Mouse (Mus musculus) CD4-positive, CD25-positive, alpha-beta regulatory T cell, adult 2 months (primary cell): ENCODE measurements around the gene Klhl26.

Experiments used
- DNase-seq: peaks from one replicate; pipeline ENCODE4 v3.0.0-alpha.2; 2012; ENCODE audit warnings: low read depth, low spot score

Klhl26 gene

DNA sequence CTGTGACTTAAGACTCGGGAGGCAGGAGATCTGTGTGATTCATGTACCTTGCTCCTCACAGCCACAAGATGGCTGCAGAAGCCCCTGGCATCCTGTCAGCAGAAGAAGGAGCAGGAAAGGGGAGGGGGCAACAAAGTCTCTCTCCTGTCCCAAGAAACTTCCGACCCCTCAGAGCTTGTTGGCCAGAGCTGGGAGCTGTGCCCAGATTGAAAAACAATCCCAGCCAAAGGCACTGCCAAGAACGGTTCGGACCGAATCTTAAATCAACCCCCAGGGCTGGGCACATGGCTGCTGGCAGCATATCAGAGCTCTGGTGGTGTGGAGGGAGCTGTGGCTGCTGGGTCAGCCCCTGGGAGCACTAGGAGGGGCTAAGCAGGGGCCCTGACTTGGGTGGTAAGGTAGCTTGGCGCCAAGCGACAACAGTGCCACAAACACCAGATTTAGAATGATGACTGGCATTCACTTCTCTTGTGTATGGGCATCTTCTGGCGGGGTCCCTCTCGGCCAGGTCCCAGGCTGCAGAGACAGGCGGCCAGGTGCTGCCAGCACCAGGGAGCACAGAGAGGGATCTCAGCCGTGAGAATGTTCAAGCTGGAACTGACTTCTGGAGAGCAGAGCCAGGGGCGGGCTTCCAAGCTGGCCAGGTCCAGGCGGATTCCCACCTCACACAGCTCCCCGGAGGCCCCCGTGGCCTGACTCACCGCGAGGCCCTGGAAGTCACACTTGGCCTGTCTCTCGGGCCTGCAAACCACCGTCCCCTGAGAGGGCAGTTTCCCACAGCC lies 28.9 kb downstream of the Klhl26 start:
- DNase-seq, result no peak

DNA sequence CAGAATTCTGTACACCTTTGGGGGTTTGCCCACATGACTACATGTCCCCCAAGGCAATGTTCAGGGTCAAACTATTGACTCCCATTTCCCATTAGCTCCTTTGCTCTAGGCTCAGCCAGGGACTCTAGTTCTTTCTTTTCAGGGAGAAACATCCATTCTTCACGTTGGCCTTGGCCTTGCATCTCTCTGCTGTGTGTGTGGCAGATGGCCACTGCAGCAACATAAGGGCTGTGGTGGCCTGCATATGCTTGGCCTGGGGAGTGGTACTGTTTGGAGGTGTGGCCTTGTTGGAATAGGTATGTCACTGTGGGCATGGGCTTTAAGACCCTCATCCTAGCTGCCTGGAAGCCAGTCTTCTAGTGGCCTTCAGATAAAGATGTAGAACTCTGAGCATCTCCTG lies 30.8 kb downstream of the Klhl26 start:
- DNase-seq, result no peak

- no peak for DNase-seq
Measured at GRCm38 (mm10) chr8:70443326-70443725, 33.4 kb downstream of the Klhl26 start.

- DNase-seq, result no peak
Measured at GRCm38 (mm10) chr8:70441565-70441964, 35.2 kb downstream of the Klhl26 start.

DNA sequence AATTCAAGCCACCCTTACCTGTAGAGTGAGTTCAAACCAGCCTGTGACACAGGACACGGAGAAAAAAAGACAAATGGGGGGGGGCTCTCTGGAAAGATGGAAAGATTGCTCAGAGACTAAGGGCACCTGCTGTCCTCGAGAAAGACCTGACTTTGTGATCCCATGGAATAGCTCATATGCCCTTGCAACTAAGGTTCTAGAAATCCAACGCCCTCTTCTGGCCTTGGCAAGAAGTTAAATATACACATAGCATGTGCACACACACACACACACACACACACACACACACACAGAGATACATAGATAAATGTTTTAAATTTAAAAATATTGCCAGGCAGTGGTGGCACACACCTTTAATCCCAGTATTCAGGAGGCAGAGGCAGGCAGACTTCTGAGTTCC lies 36.5 kb downstream of the Klhl26 start:
- peak; percentile 39 for DNase-seq

- no peak for DNase-seq
Measured at GRCm38 (mm10) chr8:70439848-70440179, 37.0 kb downstream of the Klhl26 start.

DNA sequence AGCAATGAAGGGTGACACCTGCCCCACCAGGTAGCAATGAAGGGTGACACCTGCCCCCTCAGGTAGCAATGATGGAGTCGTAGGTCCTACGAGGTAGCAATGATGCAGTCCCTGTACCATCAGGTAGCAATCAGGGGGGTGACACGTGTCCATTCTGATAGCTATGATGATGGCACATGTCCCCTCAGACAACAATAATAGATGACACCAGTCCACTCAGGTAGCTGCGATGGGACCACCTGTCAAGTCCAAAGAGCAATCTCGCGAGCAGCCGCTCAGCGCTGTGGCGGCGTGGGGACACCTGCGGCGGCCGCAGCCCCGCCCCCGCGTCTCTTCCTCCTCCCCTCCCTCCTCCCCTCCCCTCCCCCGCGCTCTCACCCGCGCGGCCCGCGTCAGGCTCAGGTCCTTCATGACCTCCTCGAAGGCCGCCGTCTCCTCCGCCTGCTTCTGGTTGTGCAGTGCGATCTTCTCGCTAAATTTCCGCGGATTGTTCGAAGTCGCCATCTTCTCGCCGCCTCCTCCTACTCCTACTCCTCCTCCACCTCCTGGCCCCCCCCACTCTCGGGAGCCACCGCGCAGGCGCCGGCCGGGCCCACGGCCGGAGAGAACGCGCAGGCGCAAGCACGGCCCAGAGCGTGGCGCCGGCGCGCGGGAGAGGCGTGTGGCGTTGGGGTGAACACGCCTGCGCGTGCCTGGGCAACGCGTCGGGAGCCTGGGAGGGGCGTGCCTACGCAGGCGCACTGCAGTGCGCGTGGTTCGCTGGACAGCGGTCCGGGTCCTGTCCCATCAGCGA lies 37.5 kb downstream of the Klhl26 start, which contains the start of gene Crtc1:
Gene Crtc1 (minus strand): TSS at position 525 of the 793 bp plus-strand sequence.
- peak; percentile 99 for DNase-seq

- DNase-seq, result no peak
Measured at GRCm38 (mm10) chr8:70438423-70438822, 38.3 kb downstream of the Klhl26 start.

- no peak for DNase-seq
Measured at GRCm38 (mm10) chr8:70435156-70435555, 41.6 kb downstream of the Klhl26 start.

- no peak for DNase-seq
Measured at GRCm38 (mm10) chr8:70432991-70433536, 43.7 kb downstream of the Klhl26 start.

GRCm38 (mm10) chr8:70431213-70431612 lies 45.6 kb downstream of the Klhl26 start:
- no peak for DNase-seq

DNA sequence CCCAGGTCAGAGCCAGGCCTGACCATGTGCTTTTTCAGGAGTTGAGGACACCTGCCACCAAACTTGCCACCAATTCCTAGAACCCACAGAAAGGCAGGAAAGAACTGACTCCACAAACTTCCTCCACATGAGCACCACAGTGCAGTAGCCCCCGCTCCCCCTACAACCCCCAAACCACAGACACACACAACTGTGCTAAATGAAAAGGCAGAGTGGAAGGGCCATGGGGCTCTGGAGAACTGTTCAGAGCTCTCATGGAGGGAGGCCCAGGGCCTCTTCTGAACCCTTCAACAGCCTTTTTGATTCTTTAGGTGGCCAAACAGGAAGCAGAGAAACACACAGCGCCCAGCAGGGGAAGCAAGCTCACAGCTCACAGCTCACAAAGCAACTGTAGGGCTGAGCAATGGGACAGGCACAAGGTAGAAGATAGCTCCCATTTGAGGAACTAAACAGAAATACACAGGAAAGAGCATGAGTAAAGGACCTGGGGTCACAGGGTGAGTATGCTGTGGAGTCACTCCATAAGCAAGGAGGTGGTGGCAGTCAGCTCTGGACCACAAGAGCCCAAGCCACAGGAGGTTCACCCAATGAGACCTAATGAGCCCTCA lies 50.4 kb downstream of the Klhl26 start:
- peak; percentile 23 for DNase-seq

DNA sequence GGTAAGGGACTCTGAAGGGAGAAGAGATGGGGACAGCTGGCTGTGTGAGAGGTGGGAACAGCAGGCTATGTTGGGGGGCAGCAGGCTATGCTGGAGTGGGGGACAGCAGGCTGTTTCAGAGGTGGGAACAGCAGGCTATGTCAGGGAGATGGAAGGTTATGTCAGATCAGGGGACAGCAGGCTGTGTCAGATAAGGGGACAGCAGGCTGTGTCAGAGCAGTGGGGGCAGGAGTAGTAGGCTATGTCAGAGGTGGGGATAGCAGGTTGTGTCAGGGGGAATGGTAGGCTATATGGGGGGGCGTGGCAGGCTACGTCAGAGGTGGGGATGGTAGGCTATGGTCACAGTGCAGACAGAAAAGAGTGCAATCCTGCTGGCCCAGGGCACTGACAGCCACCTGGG lies 54.0 kb downstream of the Klhl26 start:
- DNase-seq, result no peak

DNA sequence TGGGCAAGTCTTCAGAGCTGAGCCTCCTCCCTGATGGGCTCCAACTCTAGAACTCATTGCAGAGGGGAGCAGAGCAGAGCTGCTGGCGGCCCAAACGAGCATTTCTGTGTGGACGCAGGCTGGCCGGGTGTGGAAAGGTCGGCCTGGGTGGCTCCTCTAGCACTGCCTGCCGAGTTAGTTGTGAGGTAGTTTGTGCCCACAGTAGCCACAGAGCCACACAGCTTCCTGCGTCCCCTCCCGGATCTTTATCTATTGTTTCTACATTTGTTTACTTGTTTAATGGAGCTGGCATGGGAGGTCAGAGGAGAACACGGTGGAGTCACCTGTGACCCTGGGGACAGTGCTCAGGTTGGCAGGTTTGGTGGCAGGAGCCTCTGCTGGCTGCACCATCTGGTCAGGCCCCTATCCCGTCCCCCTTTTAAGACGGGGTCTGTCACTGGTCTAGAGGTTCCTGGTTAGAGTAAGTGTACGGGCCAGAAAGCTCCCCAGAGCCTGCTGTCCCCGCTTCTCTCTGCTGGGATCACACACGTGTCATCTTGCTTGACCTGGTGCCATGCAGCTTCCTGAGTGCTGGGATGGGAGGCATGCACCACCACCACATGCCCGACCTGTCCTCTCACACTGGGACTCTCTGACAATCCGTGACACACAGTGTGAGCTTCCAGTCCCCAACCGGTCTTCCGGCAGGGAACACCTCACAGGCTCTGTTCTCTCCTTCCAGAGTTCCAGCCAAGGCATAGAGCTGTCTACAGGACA lies 55.2 kb downstream of the Klhl26 start:
- no peak for DNase-seq

DNA sequence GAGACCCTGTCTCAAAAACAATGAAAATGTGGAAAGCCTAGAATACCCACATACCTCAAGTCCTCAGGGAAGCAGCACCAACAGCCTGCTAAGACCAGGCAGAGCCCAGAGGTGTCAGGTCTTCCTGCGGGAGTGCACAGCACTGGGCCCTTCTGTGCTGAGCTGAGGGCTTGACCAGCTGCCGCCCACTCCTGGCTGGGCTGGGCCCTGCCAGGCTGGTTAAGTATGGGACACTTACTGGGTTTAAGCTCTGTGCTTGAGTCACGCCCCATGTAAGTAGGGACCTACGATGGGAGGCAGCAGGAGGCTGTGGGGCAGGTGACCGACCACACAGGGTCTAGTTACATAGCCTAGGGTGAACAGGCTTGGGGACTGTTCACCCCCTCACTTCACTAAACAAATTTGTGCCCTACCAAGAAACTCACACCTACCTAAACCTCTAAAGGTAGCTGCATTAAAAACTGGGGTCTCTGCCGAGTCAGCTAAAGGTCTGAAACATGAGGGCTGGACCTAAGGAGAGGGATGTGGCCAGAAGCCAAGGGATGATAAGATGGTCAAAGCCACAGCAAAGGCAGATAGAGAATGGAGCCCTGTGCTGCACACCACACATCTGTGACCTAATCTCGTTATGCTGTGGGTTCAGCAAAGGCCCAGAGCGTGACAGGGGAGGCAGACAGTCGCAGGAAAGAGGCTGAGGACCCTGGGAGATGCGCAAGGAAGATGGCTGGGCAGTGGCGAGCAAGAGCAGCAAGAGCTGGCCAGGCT lies 56.7 kb downstream of the Klhl26 start:
- DNase-seq, result no peak

GRCm38 (mm10) chr8:70418954-70419353 lies 57.8 kb downstream of the Klhl26 start:
- DNase-seq, result no peak

DNA sequence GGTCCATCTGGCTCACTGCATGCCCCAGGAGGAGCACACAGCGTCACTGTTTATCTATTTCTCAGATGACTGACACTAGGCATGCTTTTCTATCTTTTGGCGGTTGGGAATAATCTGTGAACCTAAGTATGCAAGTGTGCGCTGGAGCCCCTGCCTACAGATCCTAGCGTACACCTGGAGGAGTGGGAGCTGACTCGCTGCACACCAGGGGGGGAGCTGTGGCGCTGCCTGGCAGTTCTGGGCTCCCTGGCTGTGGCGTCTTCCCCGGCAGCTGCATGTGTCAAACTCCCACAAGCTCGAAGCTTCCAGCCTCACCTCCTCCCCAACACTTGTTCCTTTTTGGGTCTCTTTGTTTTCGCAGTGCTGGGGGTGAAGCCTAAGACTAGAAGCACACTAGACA lies 58.9 kb downstream of the Klhl26 start:
- no peak for DNase-seq

DNA sequence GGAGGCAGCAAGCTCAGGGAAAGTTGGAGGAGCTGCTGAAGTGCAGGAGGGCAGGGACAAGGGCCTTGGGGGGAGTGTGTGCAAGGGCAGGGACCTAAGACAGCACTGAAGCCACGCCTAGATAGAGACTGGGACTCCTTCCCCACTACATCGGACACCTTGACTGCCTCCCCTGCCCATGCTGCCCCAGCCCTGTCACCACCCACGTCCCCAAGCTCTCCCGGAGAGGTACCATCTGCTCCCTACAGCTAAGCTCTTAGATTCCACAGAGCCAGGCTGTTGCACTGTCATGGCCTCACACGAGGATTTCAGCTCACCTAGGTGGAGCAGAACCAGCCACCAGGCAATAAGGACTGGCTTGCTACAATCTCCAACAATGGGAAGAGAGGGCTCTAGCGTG lies 59.8 kb downstream of the Klhl26 start:
- DNase-seq, result no peak

GRCm38 (mm10) chr8:70415540-70416451 lies 61.0 kb downstream of the Klhl26 start:
- DNase-seq, result peak; percentile 54
